Mouse (Mus musculus): Measurements from ENCODE around the gene Mvd.
A peak's percentile ranks its signal among the peaks of the same experiment; 100 is the strongest.

Gene Mvd

GRCm38 (mm10) chr8:122457171-122457570 is 13.9 kb upstream of the Mvd start:
- no peak for DNase-seq (ENCODE audit: low spot score in 2 of 2)

GRCm38 (mm10) chr8:122454409-122454808 is 11.2 kb upstream of the Mvd start:
- no peak for DNase-seq (ENCODE audit: low spot score in 2 of 2)

- DNase-seq (ENCODE audit: low spot score in 2 of 2) = no peak
These were observed 8.9 kb upstream of the Mvd start for GRCm38 (mm10) chr8:122452154-122452553.

GRCm38 (mm10) chr8:122451161-122451703 is 8.0 kb upstream of the Mvd start:
- no peak for DNase-seq (ENCODE audit: low spot score in 2 of 2)

GRCm38 (mm10) chr8:122445203-122445602 is 2.0 kb upstream of the Mvd start:
- no peak for DNase-seq (ENCODE audit: low spot score in 2 of 2)

GRCm38 (mm10) chr8:122444058-122444748 is 981 bp upstream of the Mvd start:
- peak; percentile 74 to 87 for DNase-seq (ENCODE audit: low spot score in 2 of 2)

- no peak for DNase-seq (ENCODE audit: low spot score in 2 of 2)
These were observed 441 bp downstream of the Mvd start for GRCm38 (mm10) chr8:122442781-122443180.

- DNase-seq (ENCODE audit: low spot score in 2 of 2) = no peak
These were observed 866 bp downstream of the Mvd start for GRCm38 (mm10) chr8:122442356-122442755.

- DNase-seq (ENCODE audit: low spot score in 2 of 2) = no peak
These were observed 1.9 kb downstream of the Mvd start for GRCm38 (mm10) chr8:122441326-122441725.

GRCm38 (mm10) chr8:122439336-122439735 is 3.9 kb downstream of the Mvd start:
- no peak for DNase-seq (ENCODE audit: low spot score in 2 of 2)

- no peak for DNase-seq (ENCODE audit: low spot score in 2 of 2)
These were observed 5.4 kb downstream of the Mvd start for GRCm38 (mm10) chr8:122437708-122438331.

GRCm38 (mm10) chr8:122436586-122437125 is 6.6 kb downstream of the Mvd start:
- no peak for DNase-seq (ENCODE audit: low spot score in 2 of 2)

- no peak for DNase-seq (ENCODE audit: low spot score in 2 of 2)
These were observed 7.1 kb downstream of the Mvd start for GRCm38 (mm10) chr8:122436146-122436545.

- DNase-seq (ENCODE audit: low spot score in 2 of 2) = no peak
These were observed 7.8 kb downstream of the Mvd start for GRCm38 (mm10) chr8:122435375-122435774.

GRCm38 (mm10) chr8:122433269-122433905 is 9.8 kb downstream of the Mvd start:
- no peak for DNase-seq (ENCODE audit: low spot score in 2 of 2)

- peak; percentile 74 to 79 for DNase-seq (ENCODE audit: low spot score in 2 of 2)
These were observed 10.6 kb downstream of the Mvd start, which contains the start of gene Cyba for GRCm38 (mm10) chr8:122432443-122433268. Gene Cyba, minus strand, starts transcription at chr8:122432930.

- no peak for DNase-seq (ENCODE audit: low spot score in 2 of 2)
These were observed 11.4 kb downstream of the Mvd start for GRCm38 (mm10) chr8:122431694-122432442.

- no peak for DNase-seq (ENCODE audit: low spot score in 2 of 2)
These were observed 12.6 kb downstream of the Mvd start for GRCm38 (mm10) chr8:122430646-122431045.

- no peak for DNase-seq (ENCODE audit: low spot score in 2 of 2)
These were observed 13.1 kb downstream of the Mvd start for GRCm38 (mm10) chr8:122430058-122430636.

GRCm38 (mm10) chr8:122428163-122428562 is 15.1 kb downstream of the Mvd start:
- no peak for DNase-seq (ENCODE audit: low spot score in 2 of 2)

All from urinary bladder, postnatal 4 days (tissue).